Mouse (Mus musculus) Patski (cell line): ENCODE measurements around the gene Cnot2. TPM values are rescaled to one million over a fixed set of nuclear protein-coding genes. Genes with fewer than 3 reads are reported as not detected.
A peak's percentile ranks its signal among the peaks of the same experiment; 100 is the strongest.

Source experiments
- ATAC-seq: fragments of 100-300 bp; one replicate; pipeline ENCODE4 v1.8.0; 2021
- CTCF ChIA-PET: fragments of 350-600 bp; sonication (Branson Sonifier 250); formaldehyde crosslinking; loops from one replicate; lab custom pipeline; 2022; ENCODE audit warnings: inconsistent platforms; lab: Charles Lee
- POLR2A ChIA-PET: fragments of 350-600 bp; sonication (Branson Sonifier 250); formaldehyde crosslinking; loops from one replicate; lab custom pipeline; 2022; ENCODE audit warnings: antibody characterized with exemption, inconsistent platforms; lab: Charles Lee
- DNase-seq: peaks from one replicate; pipeline ENCODE4 v3.0.0-alpha.2; 2011; ENCODE audit warnings: low read depth, low spot score
- H3K27me3 ChIP-seq: fragments of 371-371 bp; one replicate; pipeline ENCODE4 v1.5.1; 2021
- CTCF ChIP-seq: fragments of 100-300 bp; IDR thresholded peaks from one replicate; pipeline ENCODE4 v1.5.1; 2021
- in situ Hi-C: fragments of 300-500 bp; cut with MboI; formaldehyde crosslinking; loops from 3 replicates; pipeline ENCODE4 v1.11.1; 2018; ENCODE audit warnings: low pct_unique_long_range_greater_than_20kb, mixed read lengths
- polyA plus RNA-seq: library from polyadenylated mRNA; unstranded; gene quantifications from one replicate; pipeline ENCODE4 v1.2.3, GENCODE M21; 2021

Cnot2 gene
- polyA plus RNA-seq, 1 experiment from 2014 or later = 68.5 TPM

- CTCF ChIA-PET = interaction anchor here (1.2 kb wide), 1 partner anchor 12 kb away, joined by 4 read pairs; no protein-coding TSS in a partner anchor
- no peak for DNase-seq
- in situ Hi-C loops = no loop called here
Measured at GRCm38 (mm10) chr10:116562731-116563480, 18.4 kb downstream of the Cnot2 start.

GRCm38 (mm10) chr10:116562210-116562609 lies 19.1 kb downstream of the Cnot2 start:
- no peak for TF ChIP-seq CTCF
- CTCF ChIA-PET = interaction anchor here (1.2 to 1.3 kb wide), 2 partner anchors 13 to 14 kb away, joined by 3 to 4 read pairs; no protein-coding TSS in a partner anchor
- POLR2A ChIA-PET = no interaction called here
- ATAC-seq (no peak), DNase-seq (no peak)
- H3K27me3 ChIP-seq = no peaks in the 10 kb centered on the region
- in situ Hi-C loops = no loop called here

More at GRCm38 (mm10) chr10:116562731-116563480, 18.4 kb downstream of the Cnot2 start:
- ATAC-seq = no peak
- no peak for TF ChIP-seq CTCF
- no peaks in the 10 kb centered on the region for H3K27me3 ChIP-seq
- POLR2A ChIA-PET = no interaction called here

- POLR2A ChIA-PET = no interaction called here
- no peak for ATAC-seq
Measured at GRCm38 (mm10) chr10:116559171-116559570, 22.1 kb downstream of the Cnot2 start.

GRCm38 (mm10) chr10:116557166-116557565 lies 24.1 kb downstream of the Cnot2 start:
- ChIA-PET CTCF (interaction anchor here (0.8 to 1.2 kb wide), 2 partner anchors 11 to 26 kb away, joined by 3 to 4 read pairs; no protein-coding TSS in a partner anchor), POLR2A (interaction anchor here (1.0 kb wide), 1 partner anchor 17 kb away, joined by 3 read pairs; no protein-coding TSS in a partner anchor)
- no peaks in the 10 kb centered on the region for H3K27me3 ChIP-seq
- no peak for DNase-seq
- in situ Hi-C loops = no loop called here
- no peak for ATAC-seq
- TF ChIP-seq CTCF = no peak

More at GRCm38 (mm10) chr10:116559171-116559570, 22.1 kb downstream of the Cnot2 start:
- no peaks in the 10 kb centered on the region for H3K27me3 ChIP-seq
- CTCF ChIA-PET = interaction anchor here (1.2 to 1.6 kb wide), 3 partner anchors 8 to 14 kb away, joined by 3 to 4 read pairs (median 4); no protein-coding TSS in a partner anchor
- TF ChIP-seq CTCF = no peak
- DNase-seq = no peak
- in situ Hi-C loops = no loop called here

- peak; percentile 36 for TF ChIP-seq CTCF
- ATAC-seq (no peak), DNase-seq (no peak)
- H3K27me3 ChIP-seq = no peaks in the 10 kb centered on the region
- ChIA-PET CTCF (interaction anchor here (1.5 to 2.1 kb wide), 4 partner anchors 14 to 18 kb away, joined by 3 to 5 read pairs (median 4); no protein-coding TSS in a partner anchor), POLR2A (interaction anchor here (1.3 kb wide), 1 partner anchor 9 kb away, joined by 3 read pairs; no protein-coding TSS in a partner anchor)
- in situ Hi-C loops = no loop called here
Measured at GRCm38 (mm10) chr10:116554434-116554833, 26.9 kb downstream of the Cnot2 start.

GRCm38 (mm10) chr10:116547958-116548357 lies 33.4 kb downstream of the Cnot2 start:
- ChIA-PET POLR2A (no interaction called here), CTCF (interaction anchor here (1.3 to 1.9 kb wide), 4 partner anchors 11 to 54 kb away, joined by 3 to 10 read pairs (median 4); no protein-coding TSS in a partner anchor)
- TF ChIP-seq CTCF = no peak
- no peaks in the 10 kb centered on the region for H3K27me3 ChIP-seq
- ATAC-seq (peak; percentile 69), DNase-seq (no peak)
- in situ Hi-C loops = no loop called here

GRCm38 (mm10) chr10:116546177-116546576 lies 35.1 kb downstream of the Cnot2 start:
- CTCF ChIA-PET = interaction anchor here (0.9 to 1.7 kb wide), 6 partner anchors 9 to 33 kb away, joined by 3 to 4 read pairs (median 3); no protein-coding TSS in a partner anchor
- no peaks in the 10 kb centered on the region for H3K27me3 ChIP-seq
- no peak for ATAC-seq
- POLR2A ChIA-PET = interaction anchor here (1.2 to 1.5 kb wide), 3 partner anchors 8 to 304 kb away, joined by 3 to 4 read pairs (median 3); no protein-coding TSS in a partner anchor
- in situ Hi-C loops = no loop called here
- TF ChIP-seq CTCF = no peak
- no peak for DNase-seq

GRCm38 (mm10) chr10:116543061-116543460 lies 38.2 kb downstream of the Cnot2 start:
- ChIA-PET POLR2A (no interaction called here), CTCF (interaction anchor here (0.8 kb wide), 2 partner anchors 12 to 15 kb away, joined by 3 read pairs; no protein-coding TSS in a partner anchor)
- DNase-seq = no peak
- in situ Hi-C loops = no loop called here
- no peaks in the 10 kb centered on the region for H3K27me3 ChIP-seq
- no peak for TF ChIP-seq CTCF
- ATAC-seq = no peak

- no peaks in the 10 kb centered on the region for H3K27me3 ChIP-seq
- DNase-seq (no peak), ATAC-seq (no peak)
- no peak for TF ChIP-seq CTCF
- ChIA-PET POLR2A (no interaction called here), CTCF (interaction anchor here (1.0 to 1.3 kb wide), 3 partner anchors 9 to 231 kb away, joined by 3 read pairs; no protein-coding TSS in a partner anchor)
- in situ Hi-C loops = no loop called here
Measured at GRCm38 (mm10) chr10:116540750-116541149, 40.6 kb downstream of the Cnot2 start.

- no peaks in the 10 kb centered on the region for H3K27me3 ChIP-seq
- ChIA-PET POLR2A (no interaction called here), CTCF (interaction anchor here (0.9 to 3.0 kb wide), 5 partner anchors 9 to 38 kb away, joined by 3 to 10 read pairs (median 5); no protein-coding TSS in a partner anchor)
- in situ Hi-C loops = no loop called here
- no peak for TF ChIP-seq CTCF
- DNase-seq = no peak
- ATAC-seq = no peak
Measured at GRCm38 (mm10) chr10:116537495-116537894, 43.8 kb downstream of the Cnot2 start.
